Mouse (Mus musculus) intestine, embryonic 15.5 days (tissue): ENCODE data around the gene App. TPM values are rescaled to one million over a fixed set of nuclear protein-coding genes. Genes with fewer than 3 reads are reported as not detected.

Source experiments
- ATAC-seq: fragments of 200-750 bp; cut with Nextera tagmentation; 2 replicates; pipeline ENCODE4 v1.8.0; 2017; ENCODE audit warnings: moderate TSS enrichment, moderate library complexity
- H3K27ac ChIP-seq: fragments of 300-500 bp; sonication (generic); 2 replicates; pipeline ENCODE4 v1.5.1; 2015; ENCODE audit warnings: mild to moderate bottlenecking, inconsistent platforms
- H3K27me3 ChIP-seq: fragments of 300-500 bp; sonication (generic); replicated peaks from 2 replicates; pipeline ENCODE4 v1.6.1; 2015; ENCODE audit warnings: inconsistent platforms
- H3K36me3 ChIP-seq: fragments of 300-500 bp; sonication (generic); 2 replicates; pipeline ENCODE4 v1.6.1; 2015; ENCODE audit warnings: inconsistent platforms
- H3K4me1 ChIP-seq: fragments of 300-500 bp; sonication (generic); replicated peaks from 2 replicates; pipeline ENCODE4 v1.6.1; 2015; ENCODE audit warnings: inconsistent platforms
- H3K4me2 ChIP-seq: fragments of 300-500 bp; sonication (generic); replicated peaks from 2 replicates; pipeline ENCODE4 v1.6.1; 2015; ENCODE audit warnings: mild to moderate bottlenecking, inconsistent platforms
- H3K4me3 ChIP-seq: fragments of 300-500 bp; sonication (generic); replicated peaks from 2 replicates; pipeline ENCODE4 v1.5.1; 2015; ENCODE audit warnings: inconsistent platforms
- H3K9ac ChIP-seq: fragments of 300-500 bp; sonication (generic); 2 replicates; pipeline ENCODE4 v1.6.1; 2015; ENCODE audit warnings: inconsistent platforms
- H3K9me3 ChIP-seq: fragments of 300-500 bp; sonication (generic); 2 replicates; pipeline ENCODE4 v1.6.1; 2016; ENCODE audit warnings: inconsistent platforms
- WGBS: fragments of 180-500 bp; shearing (Covaris S2); methylation state at CpG from one replicate; pipeline ENCODE4 v1.1.7; 2015; 5-methylcytosine and 5-hydroxymethylcytosine counted together
- polyA plus RNA-seq: library from polyadenylated mRNA; unstranded; fragments of >200 nt; fragmentation: Nextera tagmentation; extraction: Ambion mirVana; gene quantifications from 2 replicates; pipeline ENCODE4 v1.2.1, GENCODE M21; 2015

App gene
- polyA plus RNA-seq, 1 experiment from 2014 or later, result 147 TPM

GRCm38 (mm10) chr16:85064800-85065199, 108.8 kb downstream of the App start:
- no peaks in the 10 kb centered on the region for H3K27me3 ChIP-seq
- H3K4me1 ChIP-seq, result no peaks in the 10 kb centered on the region
- no peaks in the 10 kb centered on the region for H3K9me3 ChIP-seq
- H3K36me3 ChIP-seq, result no peaks in the 10 kb centered on the region
- WGBS, result 82% methylated on average over 6 of the region's 6 CpGs
- no peak overlapping the region for H3K9ac ChIP-seq
- H3K4me2 ChIP-seq, result no peak overlapping the region
- no peak overlapping the region for H3K4me3 ChIP-seq
- no peak overlapping the region for H3K27ac ChIP-seq
- ATAC-seq, result no peak

GRCm38 (mm10) chr16:85062732-85063131, 110.8 kb downstream of the App start:
- WGBS, result 85% methylated on average over 3 of the region's 3 CpGs
- ATAC-seq, result no peak

GRCm38 (mm10) chr16:85061725-85062124, 111.8 kb downstream of the App start:
- Histone ChIP-seq H3K9me3 (no peaks in the 10 kb centered on the region), H3K36me3 (0 out of 2 replicates have a peak, but pooled peaks cover 3% of the 10 kb centered on the region), H3K27me3 (no peaks in the 10 kb centered on the region), H3K4me3 (no peak overlapping the region), H3K4me2 (no peak overlapping the region), H3K4me1 (peaks cover 3% of the 10 kb centered on the region; the same call in 1 of the 2 replicates), H3K9ac (no peak overlapping the region), H3K27ac (no peak overlapping the region)
- no peak for ATAC-seq
- WGBS, result 96% methylated on average over 4 of the region's 4 CpGs

More at GRCm38 (mm10) chr16:85062732-85063131, 110.8 kb downstream of the App start:
- no peak overlapping the region for H3K4me2 ChIP-seq
- no peaks in the 10 kb centered on the region for H3K36me3 ChIP-seq
- H3K9ac ChIP-seq, result no peak overlapping the region
- no peaks in the 10 kb centered on the region for H3K27me3 ChIP-seq
- H3K4me1 ChIP-seq, result peaks cover 3% of the 10 kb centered on the region; the same call in 1 of the 2 replicates
- no peak overlapping the region for H3K27ac ChIP-seq
- H3K9me3 ChIP-seq, result no peaks in the 10 kb centered on the region
- no peak overlapping the region for H3K4me3 ChIP-seq

- Histone ChIP-seq H3K4me1 (peaks cover 3% of the 10 kb centered on the region; the same call in 1 of the 2 replicates), H3K4me2 (no peak overlapping the region), H3K4me3 (no peak overlapping the region), H3K9me3 (no peaks in the 10 kb centered on the region), H3K27ac (no peak overlapping the region), H3K36me3 (0 out of 2 replicates have a peak, but pooled peaks cover 4% of the 10 kb centered on the region), H3K27me3 (no peaks in the 10 kb centered on the region), H3K9ac (no peak overlapping the region)
- WGBS, result 40% methylated on average over 5 of the region's 5 CpGs
- 0 out of 2 replicates have a peak, but pooled peaks have one; percentile 25 for ATAC-seq
These were observed 115.4 kb downstream of the App start for GRCm38 (mm10) chr16:85058138-85058537.

- Histone ChIP-seq H3K27ac (no peak overlapping the region), H3K4me2 (no peak overlapping the region), H3K9me3 (no peaks in the 10 kb centered on the region), H3K36me3 (0 out of 2 replicates have a peak, but pooled peaks cover 4% of the 10 kb centered on the region), H3K4me1 (peaks cover 3% of the 10 kb centered on the region; the same call in 1 of the 2 replicates), H3K4me3 (no peak overlapping the region), H3K27me3 (no peaks in the 10 kb centered on the region), H3K9ac (no peak overlapping the region)
- WGBS, result 94% methylated on average over 10 of the region's 10 CpGs
- no peak for ATAC-seq
These were observed 117.4 kb downstream of the App start for GRCm38 (mm10) chr16:85056212-85056611.

GRCm38 (mm10) chr16:85053996-85054395, 119.6 kb downstream of the App start:
- H3K36me3 ChIP-seq, result 0 out of 2 replicates have a peak, but pooled peaks cover 4% of the 10 kb centered on the region
- no peaks in the 10 kb centered on the region for H3K27me3 ChIP-seq
- no peak overlapping the region for H3K27ac ChIP-seq
- no peaks in the 10 kb centered on the region for H3K9me3 ChIP-seq
- no peak overlapping the region for H3K4me3 ChIP-seq
- WGBS, result 66% methylated on average over 7 of the region's 7 CpGs
- peaks cover 2% of the 10 kb centered on the region; the same call in 1 of the 2 replicates for H3K4me1 ChIP-seq
- no peak for ATAC-seq
- no peak overlapping the region for H3K4me2 ChIP-seq
- no peak overlapping the region for H3K9ac ChIP-seq

GRCm38 (mm10) chr16:85047310-85047709, 126.3 kb downstream of the App start:
- H3K9ac ChIP-seq, result no peak overlapping the region
- H3K4me3 ChIP-seq, result no peak overlapping the region
- ATAC-seq, result no peak
- H3K4me1 ChIP-seq, result no peaks in the 10 kb centered on the region
- H3K27ac ChIP-seq, result no peak overlapping the region
- H3K27me3 ChIP-seq, result no peaks in the 10 kb centered on the region
- H3K4me2 ChIP-seq, result no peak overlapping the region
- no peaks in the 10 kb centered on the region for H3K9me3 ChIP-seq
- WGBS, result 67% methylated on average over 6 of the region's 6 CpGs
- H3K36me3 ChIP-seq, result no peaks in the 10 kb centered on the region

- no peak overlapping the region for H3K27ac ChIP-seq
- H3K27me3 ChIP-seq, result no peaks in the 10 kb centered on the region
- no peaks in the 10 kb centered on the region for H3K36me3 ChIP-seq
- H3K9ac ChIP-seq, result no peak overlapping the region
- WGBS, result 57% methylated on average over 3 of the region's 3 CpGs
- ATAC-seq, result no peak
- no peak overlapping the region for H3K4me3 ChIP-seq
- H3K4me2 ChIP-seq, result no peak overlapping the region
- H3K9me3 ChIP-seq, result no peaks in the 10 kb centered on the region
- no peaks in the 10 kb centered on the region for H3K4me1 ChIP-seq
These were observed 132.2 kb downstream of the App start for GRCm38 (mm10) chr16:85041153-85041959.

GRCm38 (mm10) chr16:85038731-85039130, 134.8 kb downstream of the App start:
- ATAC-seq, result no peak
- no peak overlapping the region for H3K4me3 ChIP-seq
- H3K9ac ChIP-seq, result no peak overlapping the region
- H3K27ac ChIP-seq, result no peak overlapping the region
- H3K36me3 ChIP-seq, result no peaks in the 10 kb centered on the region
- H3K9me3 ChIP-seq, result no peaks in the 10 kb centered on the region
- H3K4me2 ChIP-seq, result no peak overlapping the region
- WGBS, result 89% methylated on average over 8 of the region's 8 CpGs
- no peaks in the 10 kb centered on the region for H3K27me3 ChIP-seq
- H3K4me1 ChIP-seq, result no peaks in the 10 kb centered on the region

GRCm38 (mm10) chr16:85037969-85038644, 135.5 kb downstream of the App start:
- no peak overlapping the region for H3K4me2 ChIP-seq
- H3K4me3 ChIP-seq, result no peak overlapping the region
- H3K36me3 ChIP-seq, result no peaks in the 10 kb centered on the region
- H3K4me1 ChIP-seq, result no peaks in the 10 kb centered on the region
- no peak overlapping the region for H3K9ac ChIP-seq
- H3K27ac ChIP-seq, result no peak overlapping the region
- 63% methylated on average over 10 of the region's 10 CpGs for WGBS
- H3K27me3 ChIP-seq, result no peaks in the 10 kb centered on the region
- no peak for ATAC-seq
- no peaks in the 10 kb centered on the region for H3K9me3 ChIP-seq

- WGBS, result 88% methylated on average over 5 of the region's 5 CpGs
- no peak overlapping the region for H3K4me3 ChIP-seq
- H3K36me3 ChIP-seq, result no peaks in the 10 kb centered on the region
- no peak overlapping the region for H3K4me2 ChIP-seq
- no peaks in the 10 kb centered on the region for H3K4me1 ChIP-seq
- H3K27ac ChIP-seq, result no peak overlapping the region
- no peak for ATAC-seq
- H3K27me3 ChIP-seq, result no peaks in the 10 kb centered on the region
- H3K9ac ChIP-seq, result no peak overlapping the region
- no peaks in the 10 kb centered on the region for H3K9me3 ChIP-seq
These were observed 137.8 kb downstream of the App start for GRCm38 (mm10) chr16:85035815-85036214.

- Histone ChIP-seq H3K4me1 (no peaks in the 10 kb centered on the region), H3K9me3 (no peaks in the 10 kb centered on the region), H3K9ac (no peak overlapping the region), H3K27ac (no peak overlapping the region), H3K4me3 (no peak overlapping the region), H3K27me3 (no peaks in the 10 kb centered on the region), H3K36me3 (no peaks in the 10 kb centered on the region), H3K4me2 (no peak overlapping the region)
- WGBS, result 69% methylated on average over 5 of the region's 5 CpGs
- 0 out of 2 replicates have a peak, but pooled peaks have one; percentile 24 for ATAC-seq
These were observed 139.8 kb downstream of the App start for GRCm38 (mm10) chr16:85033747-85034146.
